Mouse (Mus musculus): ENCODE results near the gene Smarcd2. TPM values are rescaled to one million over a fixed set of nuclear protein-coding genes. Genes with fewer than 3 reads are reported as not detected.
"Not testable (repeated sequence)": the region's sequence is repeated elsewhere in the genome, so short reads cannot be mapped to it uniquely, and the experiment has no call there.

Gene Smarcd2
- total RNA-seq, 2 experiments from 2014 or later: 66.2 to 253 TPM

DNA sequence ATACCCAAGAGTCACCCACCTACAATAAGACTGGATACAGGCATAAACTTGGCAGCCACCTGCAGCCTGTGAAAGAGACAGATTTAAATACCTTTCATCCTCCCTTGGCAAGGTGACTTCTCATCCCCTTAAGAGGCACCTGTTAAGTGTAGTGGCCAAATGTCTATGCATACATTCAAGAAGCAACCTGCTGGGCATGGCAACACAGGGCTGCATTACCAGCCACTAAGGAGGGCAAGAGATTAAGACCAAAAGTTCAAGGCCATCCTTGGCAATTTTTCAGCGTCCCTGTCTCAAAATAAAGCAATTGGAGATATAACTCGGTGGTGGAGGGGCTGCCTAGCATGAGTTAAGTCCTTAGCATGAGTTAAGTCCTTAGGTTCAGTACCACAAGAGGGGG lies 18.0 kb downstream of the Smarcd2 start:
- ATAC-seq (ENCODE audit: poor library complexity, severe bottlenecking): no peak

DNA sequence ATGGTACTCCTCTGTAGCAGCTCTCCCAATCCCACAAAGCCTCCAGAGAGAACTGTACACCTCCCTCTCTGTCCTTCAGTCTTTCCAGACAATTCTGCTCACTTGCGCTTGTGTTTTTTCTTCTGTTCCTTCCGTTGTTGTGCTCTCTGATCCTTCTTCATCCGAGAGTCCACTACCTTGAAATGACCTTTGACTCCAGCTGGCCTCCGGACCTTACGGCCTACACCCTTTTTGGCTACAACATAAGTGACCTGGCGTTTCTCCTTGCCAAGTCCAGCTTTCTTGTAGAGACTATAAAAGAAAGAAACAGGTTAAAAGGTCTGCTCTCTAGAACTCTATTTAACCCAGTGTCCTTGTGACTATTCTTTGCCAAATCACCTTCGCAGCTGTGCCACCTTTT lies 23.4 kb downstream of the Smarcd2 start:
- no peak for ATAC-seq (ENCODE audit: poor library complexity, severe bottlenecking)

- no peak; the same call in 1 of the 2 replicates for ATAC-seq (ENCODE audit: poor library complexity, severe bottlenecking)
Measured at GRCm38 (mm10) chr11:106246834-106247233, 25.9 kb downstream of the Smarcd2 start.

DNA sequence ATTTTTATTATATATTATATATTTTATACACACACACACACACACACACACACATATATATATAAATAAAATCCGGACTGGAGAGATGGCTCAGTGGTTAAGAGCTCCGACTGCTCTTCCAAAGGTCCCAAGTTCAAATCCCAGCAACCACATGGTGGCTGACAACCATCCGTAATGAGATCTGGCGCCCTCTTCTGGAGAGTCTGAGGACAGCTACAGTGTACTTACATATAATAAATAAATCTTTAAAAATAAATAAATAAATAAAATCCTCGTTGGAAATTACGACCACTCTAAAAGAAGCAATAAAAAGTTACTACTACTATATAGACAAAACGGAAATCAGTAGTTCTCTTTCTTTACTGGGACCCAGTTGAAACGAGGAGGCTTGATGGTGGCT lies 38.8 kb downstream of the Smarcd2 start:
- not testable (repeated sequence) for ATAC-seq (ENCODE audit: poor library complexity, severe bottlenecking)

GRCm38 (mm10) chr11:106220603-106221002 lies 52.2 kb downstream of the Smarcd2 start:
- no peak for ATAC-seq (ENCODE audit: poor library complexity, severe bottlenecking)

GRCm38 (mm10) chr11:106216730-106217490 lies 55.9 kb downstream of the Smarcd2 start, which contains the start of gene Ddx42:
Gene Ddx42, plus strand, starts transcription at chr11:106216926.
- ATAC-seq (ENCODE audit: poor library complexity, severe bottlenecking): peak; percentile 79

GRCm38 (mm10) chr11:106215927-106216729 lies 56.6 kb downstream of the Smarcd2 start, which contains the start of gene Ccdc47:
Gene Ccdc47, minus strand, starts transcription at chr11:106216344.
- ATAC-seq (ENCODE audit: poor library complexity, severe bottlenecking): peak; percentile 86

DNA sequence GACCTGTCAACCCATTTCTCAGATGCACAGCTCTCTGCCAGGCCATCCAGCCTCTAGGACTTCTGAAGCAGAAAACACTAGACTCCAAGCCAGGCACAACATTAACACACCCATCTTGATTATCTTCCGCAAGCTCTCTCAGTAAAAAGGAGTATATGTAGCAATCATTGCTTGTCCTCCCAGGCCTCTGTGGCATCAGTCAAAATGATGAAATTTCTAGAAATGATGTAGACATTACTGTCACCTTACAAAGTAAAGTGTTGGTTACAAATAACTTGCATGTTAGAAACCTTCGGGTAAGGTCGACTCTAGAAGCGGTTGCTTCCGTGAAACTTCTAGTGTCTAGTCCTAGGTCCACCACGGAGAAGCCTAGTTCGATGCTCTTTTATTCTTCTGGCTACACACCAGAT lies 57.3 kb downstream of the Smarcd2 start:
- peak; percentile 11; the same call in 1 of the 2 replicates for ATAC-seq (ENCODE audit: poor library complexity, severe bottlenecking)

- no peak for ATAC-seq (ENCODE audit: poor library complexity, severe bottlenecking)
Measured at GRCm38 (mm10) chr11:106214856-106215255, 57.9 kb downstream of the Smarcd2 start.

Other genes with a start within 250 kb of the Smarcd2 start
- gene Dcaf7, start 236.1 kb downstream of the Smarcd2 start, total RNA-seq (2015): 40.4 and 42.5 TPM in 2 replicates
- 45.6 and 49.4 TPM in 2 replicates for gene Dcaf7, start 236.1 kb downstream of the Smarcd2 start, total RNA-seq (2017)
- gene Taco1, start 206.9 kb downstream of the Smarcd2 start, total RNA-seq (2015): 2.9 and 4.2 TPM in 2 replicates
- gene Taco1, start 206.9 kb downstream of the Smarcd2 start, total RNA-seq (2017): 9.3 and 10.2 TPM in 2 replicates
- gene Map3k3, start 188.4 kb downstream of the Smarcd2 start, total RNA-seq (2015): 45.0 and 50.4 TPM in 2 replicates
- 67.4 and 81.8 TPM in 2 replicates for gene Map3k3, start 188.4 kb downstream of the Smarcd2 start, total RNA-seq (2017)
- 1.4 TPM in 1 of 2 replicates, not detected in the other for gene Gm10840, start 112.1 kb downstream of the Smarcd2 start, total RNA-seq (2015)
- gene Gm10840, start 112.1 kb downstream of the Smarcd2 start, total RNA-seq (2017): not detected in 2 replicates
- 242 and 247 TPM in 2 replicates for gene Limd2, start 112.1 kb downstream of the Smarcd2 start, total RNA-seq (2015)
- 56.3 and 61.8 TPM in 2 replicates for gene Limd2, start 112.1 kb downstream of the Smarcd2 start, total RNA-seq (2017)
- 27.2 and 28.3 TPM in 2 replicates for gene Strada, start 70.8 kb downstream of the Smarcd2 start, total RNA-seq (2015)
- 20.3 and 26.1 TPM in 2 replicates for gene Strada, start 70.8 kb downstream of the Smarcd2 start, total RNA-seq (2017)
- gene Ccdc47, start 56.6 kb downstream of the Smarcd2 start, total RNA-seq (2015): 25.8 and 36.0 TPM in 2 replicates
- 110 and 156 TPM in 2 replicates for gene Ccdc47, start 56.6 kb downstream of the Smarcd2 start, total RNA-seq (2017)
- gene Ddx42, start 56.0 kb downstream of the Smarcd2 start, total RNA-seq (2015): 28.6 and 30.3 TPM in 2 replicates
- 51.7 and 62.6 TPM in 2 replicates for gene Ddx42, start 56.0 kb downstream of the Smarcd2 start, total RNA-seq (2017)
- gene Ftsj3, start 16.9 kb downstream of the Smarcd2 start, total RNA-seq (2015): 13.0 and 14.0 TPM in 2 replicates
- 46.6 and 59.1 TPM in 2 replicates for gene Ftsj3, start 16.9 kb downstream of the Smarcd2 start, total RNA-seq (2017)
- 34.4 and 41.0 TPM in 2 replicates for gene Psmc5, start 16.8 kb downstream of the Smarcd2 start, total RNA-seq (2015)
- gene Psmc5, start 16.8 kb downstream of the Smarcd2 start, total RNA-seq (2017): 52.7 and 63.9 TPM in 2 replicates
- 0.09 and 0.14 TPM in 2 replicates for gene Tcam1, start 3.7 kb upstream of the Smarcd2 start, total RNA-seq (2015)
- gene Tcam1, start 3.7 kb upstream of the Smarcd2 start, total RNA-seq (2017): 0.04 and 0.08 TPM in 2 replicates
- gene Gh, start 28.9 kb upstream of the Smarcd2 start, total RNA-seq (2015): not detected in 2 replicates
- gene Gh, start 28.9 kb upstream of the Smarcd2 start, total RNA-seq (2017): not detected in 2 replicates
- 29.3 and 35.4 TPM in 2 replicates for gene Cd79b, start 41.8 kb upstream of the Smarcd2 start, total RNA-seq (2015)
- gene Cd79b, start 41.8 kb upstream of the Smarcd2 start, total RNA-seq (2017): 12.6 and 15.4 TPM in 2 replicates
- 0.07 TPM in 1 of 2 replicates, not detected in the other for gene Scn4a, start 80.3 kb upstream of the Smarcd2 start, total RNA-seq (2015)
- gene Scn4a, start 80.3 kb upstream of the Smarcd2 start, total RNA-seq (2017): not detected in 2 replicates
- gene Prr29, start 92.5 kb upstream of the Smarcd2 start, total RNA-seq (2015): not detected in 2 replicates
- not detected in 2 replicates for gene Prr29, start 92.5 kb upstream of the Smarcd2 start, total RNA-seq (2017)
- 24.5 and 28.2 TPM in 2 replicates for gene Icam2, start 115.1 kb upstream of the Smarcd2 start, total RNA-seq (2015)
- 49.3 and 62.2 TPM in 2 replicates for gene Icam2, start 115.1 kb upstream of the Smarcd2 start, total RNA-seq (2017)
- 37.9 and 43.1 TPM in 2 replicates for gene Ern1, start 214.9 kb upstream of the Smarcd2 start, total RNA-seq (2015)
- 28.8 and 35.0 TPM in 2 replicates for gene Ern1, start 214.9 kb upstream of the Smarcd2 start, total RNA-seq (2017)

All from megakaryocyte, adult 5-6 weeks (primary cell).